Mouse (Mus musculus) forebrain, embryonic 16.5 days (tissue): ENCODE measurements at regions not wholly inside any gene's neighbourhood (a gene's known extent, or its start where the extent isn't known, plus 50 kb on each side); places are given as distances from the start of the nearest gene placed in this dataset.
"Not testable (repeated sequence)": the region's sequence is repeated elsewhere in the genome, so short reads cannot be mapped to it uniquely, and the experiment has no call there.

ENCODE experiments used
- ATAC-seq: fragments of 200-750 bp; cut with Nextera tagmentation; 2 replicates; pipeline ENCODE4 v1.8.0; 2017; ENCODE audit warnings: mild to moderate bottlenecking, moderate library complexity
- H3K27ac ChIP-seq: fragments of 300-500 bp; sonication (generic); 2 replicates; pipeline ENCODE4 v1.5.1; 2014; ENCODE audit warnings: low read length, control low read depth
- H3K27me3 ChIP-seq: fragments of 300-500 bp; sonication (generic); replicated peaks from 2 replicates; pipeline ENCODE4 v1.6.1; 2014; ENCODE audit warnings: low read length; ENCODE audit not compliant: control insufficient read depth, insufficient read depth
- H3K36me3 ChIP-seq: fragments of 300-500 bp; sonication (generic); 2 replicates; pipeline ENCODE4 v1.6.1; 2014; ENCODE audit not compliant: control insufficient read depth, insufficient read depth
- H3K4me1 ChIP-seq: fragments of 300-500 bp; sonication (generic); replicated peaks from 2 replicates; pipeline ENCODE4 v1.6.1; 2014; ENCODE audit warnings: low read length; ENCODE audit not compliant: control insufficient read depth, insufficient read depth
- H3K4me2 ChIP-seq: fragments of 300-500 bp; sonication (generic); 2 replicates; pipeline ENCODE4 v1.6.1; 2014; ENCODE audit warnings: mild to moderate bottlenecking, low read length, control low read depth
- H3K4me3 ChIP-seq: fragments of 300-500 bp; sonication (generic); replicated peaks from 2 replicates; pipeline ENCODE4 v1.5.1; 2014; ENCODE audit warnings: mild to moderate bottlenecking, low read length, control low read depth
- H3K9ac ChIP-seq: fragments of 300-500 bp; sonication (generic); replicated peaks from 2 replicates; pipeline ENCODE4 v1.6.1; 2014; ENCODE audit warnings: low read depth, low read length, control low read depth
- H3K9me3 ChIP-seq: fragments of 300-500 bp; sonication (generic); 2 replicates; pipeline ENCODE4 v1.6.1; 2016; ENCODE audit warnings: low read length; ENCODE audit not compliant: control insufficient read depth
- WGBS: fragments of 180-500 bp; shearing (Covaris S2); extraction: QIAGEN DNeasy Blood & Tissue Kit; methylation state at CpG from one replicate; pipeline ENCODE4 v1.1.7; 2014; 5-methylcytosine and 5-hydroxymethylcytosine counted together

GRCm38 (mm10) chr14:53007741-53008140 lies 512.2 kb upstream of the Olfr1507 start:
- not testable (repeated sequence) for H3K9ac ChIP-seq, H3K27ac ChIP-seq, H3K4me2 ChIP-seq, ATAC-seq, H3K27me3 ChIP-seq, H3K4me3 ChIP-seq, H3K4me1 ChIP-seq, H3K36me3 ChIP-seq, H3K9me3 ChIP-seq
- WGBS: no CpG with 5 or more reads among the region's 5 CpGs

DNA sequence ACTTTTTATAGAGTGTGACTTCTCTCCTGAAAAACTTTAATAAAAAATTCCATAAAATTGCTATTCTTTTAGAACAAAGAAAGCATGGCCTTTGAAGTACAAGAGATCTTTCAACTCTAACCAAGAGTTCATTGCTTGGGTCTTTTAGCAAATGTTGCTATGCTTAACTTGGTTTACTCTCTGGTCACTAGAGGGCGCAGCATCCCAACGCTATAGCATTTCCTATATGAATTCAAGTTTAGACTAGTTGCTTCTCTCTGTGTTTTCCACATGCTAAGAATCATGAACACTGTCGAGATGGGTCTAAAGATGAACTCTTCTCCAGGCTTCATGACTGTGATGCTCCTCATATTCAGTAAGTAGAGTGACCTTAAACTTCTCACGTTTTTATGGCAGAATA lies 511.8 kb upstream of the Olfr1507 start:
- not testable (repeated sequence) for H3K9ac ChIP-seq, H3K27me3 ChIP-seq, H3K4me2 ChIP-seq, H3K36me3 ChIP-seq, H3K27ac ChIP-seq, H3K4me1 ChIP-seq, H3K9me3 ChIP-seq, H3K4me3 ChIP-seq, ATAC-seq
- WGBS: no CpG with 5 or more reads among the region's 4 CpGs

GRCm38 (mm10) chr14:53001289-53001688 lies 505.7 kb upstream of the Olfr1507 start:
- not testable (repeated sequence) for H3K4me2 ChIP-seq, H3K9me3 ChIP-seq, H3K36me3 ChIP-seq, H3K9ac ChIP-seq, ATAC-seq, H3K27ac ChIP-seq, H3K27me3 ChIP-seq, H3K4me3 ChIP-seq, H3K4me1 ChIP-seq
- 84% methylated on average over 1 of the region's 1 CpGs for WGBS

- not testable (repeated sequence) for H3K4me3 ChIP-seq, H3K9ac ChIP-seq, H3K4me1 ChIP-seq, H3K9me3 ChIP-seq, ATAC-seq, H3K36me3 ChIP-seq, H3K27ac ChIP-seq, H3K27me3 ChIP-seq, H3K4me2 ChIP-seq
- 6% methylated on average over 1 of the region's 4 CpGs for WGBS
Measured at GRCm38 (mm10) chr14:52992106-52992760, 496.7 kb upstream of the Olfr1507 start.

GRCm38 (mm10) chr14:52991328-52991665 lies 495.7 kb upstream of the Olfr1507 start:
- not testable (repeated sequence) for H3K36me3 ChIP-seq, H3K4me2 ChIP-seq, H3K4me3 ChIP-seq, H3K27ac ChIP-seq, H3K9ac ChIP-seq, H3K4me1 ChIP-seq, H3K9me3 ChIP-seq, H3K27me3 ChIP-seq
- no CpG with 5 or more reads among the region's 3 CpGs for WGBS
- ATAC-seq: peak; percentile 40

DNA sequence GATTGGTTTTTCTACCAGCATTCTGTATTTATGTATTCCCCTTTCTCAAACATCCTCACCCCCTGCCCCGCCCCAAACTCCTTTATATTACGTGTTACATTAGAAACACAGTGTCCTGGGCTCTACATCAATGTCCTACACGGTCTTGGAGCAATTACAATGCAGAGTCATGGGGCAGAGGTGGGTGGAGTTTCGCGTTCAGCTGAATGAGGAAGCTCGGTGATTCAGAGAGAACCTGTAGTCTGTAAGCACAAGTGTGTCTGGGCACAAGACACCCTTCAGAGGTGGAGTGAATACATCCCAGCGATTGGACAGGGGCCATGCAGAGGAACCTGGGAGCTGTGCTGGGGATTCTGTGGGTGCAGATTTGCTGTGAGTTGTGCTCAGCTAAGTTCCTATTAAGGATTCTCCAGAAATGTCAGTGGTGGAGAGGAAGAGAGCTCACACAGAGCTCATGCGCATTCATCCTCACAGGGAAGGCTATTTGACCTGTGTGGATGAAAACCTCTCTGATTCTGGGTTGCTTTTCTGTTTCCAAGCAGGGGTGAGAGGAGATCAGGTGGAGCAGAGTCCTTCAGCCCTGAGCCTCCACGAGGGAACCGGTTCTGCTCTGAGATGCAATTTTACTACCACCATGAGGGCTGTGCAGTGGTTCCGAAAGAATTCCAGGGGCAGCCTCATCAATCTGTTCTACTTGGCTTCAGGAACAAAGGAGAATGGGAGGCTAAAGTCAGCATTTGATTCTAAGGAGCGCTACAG lies 495.2 kb upstream of the Olfr1507 start:
- H3K9ac ChIP-seq, H3K27me3 ChIP-seq, H3K27ac ChIP-seq, ATAC-seq, H3K4me3 ChIP-seq, H3K9me3 ChIP-seq, H3K4me1 ChIP-seq, H3K4me2 ChIP-seq, H3K36me3 ChIP-seq: not testable (repeated sequence)
- no CpG with 5 or more reads among the region's 12 CpGs for WGBS

- not testable (repeated sequence) for H3K4me3 ChIP-seq, H3K4me2 ChIP-seq, H3K36me3 ChIP-seq, H3K27ac ChIP-seq, H3K9ac ChIP-seq, H3K9me3 ChIP-seq, H3K27me3 ChIP-seq, ATAC-seq, H3K4me1 ChIP-seq
- WGBS: 67% methylated on average over 1 of the region's 1 CpGs
Measured at GRCm38 (mm10) chr14:52989940-52990339, 494.4 kb upstream of the Olfr1507 start.

GRCm38 (mm10) chr14:52988563-52988962 lies 493.0 kb upstream of the Olfr1507 start:
- not testable (repeated sequence) for H3K4me1 ChIP-seq, H3K4me3 ChIP-seq, H3K4me2 ChIP-seq, ATAC-seq, H3K36me3 ChIP-seq, H3K9ac ChIP-seq, H3K27ac ChIP-seq, H3K27me3 ChIP-seq, H3K9me3 ChIP-seq
- WGBS: no CpG with 5 or more reads among the region's 6 CpGs

- no CpG with 5 or more reads among the region's 12 CpGs for WGBS
Measured at GRCm38 (mm10) chr14:52972207-52973003, 476.9 kb upstream of the Olfr1507 start.

More at GRCm38 (mm10) chr14:52972207-52973003, 476.9 kb upstream of the Olfr1507 start:
- not testable (repeated sequence) for H3K4me2 ChIP-seq, H3K9me3 ChIP-seq, H3K4me3 ChIP-seq, H3K27ac ChIP-seq, H3K36me3 ChIP-seq, H3K4me1 ChIP-seq, H3K27me3 ChIP-seq, H3K9ac ChIP-seq
- peak; percentile 85 for ATAC-seq
